Mouse (Mus musculus) cortical plate, adult 2 months (tissue): Measurements from ENCODE around the gene Rph3a.
"Not testable (repeated sequence)": the region's sequence is repeated elsewhere in the genome, so short reads cannot be mapped to it uniquely, and the experiment has no call there.

Source experiments
- CTCF ChIP-seq: fragments of 200-500 bp; IDR thresholded peaks from 2 replicates; pipeline ENCODE4 v1.5.1; 2011; ENCODE audit warnings: mild to moderate bottlenecking, control low read depth, low read length; ENCODE audit not compliant: insufficient read depth; ENCODE audit errors: extremely low read depth
- POLR2A ChIP-seq: fragments of 200-500 bp; IDR thresholded peaks from 2 replicates; pipeline ENCODE4 v1.6.1; 2011; ENCODE audit warnings: mild to moderate bottlenecking, low read length, control low read depth; ENCODE audit not compliant: insufficient read depth; ENCODE audit errors: extremely low read depth

DNA sequence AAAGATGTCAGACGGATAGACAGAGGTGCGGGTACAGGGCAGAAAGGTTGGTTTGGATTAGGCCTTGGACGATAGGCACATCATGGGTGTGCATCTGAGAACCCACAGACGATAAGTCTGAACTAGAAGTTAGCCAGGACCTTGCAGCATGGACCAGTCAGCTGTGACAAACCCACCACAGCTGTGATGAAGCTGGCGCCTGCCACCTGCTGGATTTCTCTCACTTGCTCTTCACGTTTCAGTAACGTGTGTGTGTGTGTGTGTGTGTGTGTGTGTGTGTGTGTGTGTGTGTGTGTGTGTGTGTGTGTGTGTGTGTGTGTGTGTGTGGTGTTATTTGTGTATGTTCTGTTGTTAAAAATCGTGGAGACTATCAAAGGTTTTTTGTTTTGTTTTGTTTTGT is 95.7 kb downstream of the Rph3a start, which contains the start of gene Oas1d:
- not testable (repeated sequence) for TF ChIP-seq CTCF, POLR2A
